Mouse (Mus musculus) midbrain, postnatal 0 days (tissue): ENCODE measurements around the gene Smad3. TPM values are rescaled to one million over a fixed set of nuclear protein-coding genes. Genes with fewer than 3 reads are reported as not detected.
A peak's percentile ranks its signal among the peaks of the same experiment; 100 is the strongest.

Experiments
- ATAC-seq: fragments of 200-750 bp; cut with Nextera tagmentation; 2 replicates; pipeline ENCODE4 v1.8.0; 2017; ENCODE audit warnings: moderate number of reproducible peaks, mild to moderate bottlenecking, moderate TSS enrichment, moderate library complexity; ENCODE audit not compliant: low FRiP score
- DNase-seq: peaks from one replicate; pipeline ENCODE4 v3.0.0-alpha.2; 2015; ENCODE audit warnings: low spot score
- H3K27ac ChIP-seq: fragments of 300-500 bp; sonication (generic); 2 replicates; pipeline ENCODE4 v1.5.1; 2014; ENCODE audit warnings: low read depth, mild to moderate bottlenecking, low read length, mixed read lengths
- H3K27me3 ChIP-seq: fragments of 300-500 bp; sonication (generic); 2 replicates; pipeline ENCODE4 v1.6.1; 2014; ENCODE audit warnings: low read length, control low read depth, mixed read lengths; ENCODE audit not compliant: insufficient read depth
- H3K36me3 ChIP-seq: fragments of 300-500 bp; sonication (generic); 2 replicates; pipeline ENCODE4 v1.6.1; 2014; ENCODE audit warnings: low read length, control low read depth, mixed read lengths; ENCODE audit not compliant: insufficient read depth
- H3K4me1 ChIP-seq: fragments of 300-500 bp; sonication (generic); 2 replicates; pipeline ENCODE4 v1.6.1; 2014; ENCODE audit warnings: mild to moderate bottlenecking, control low read depth, antibody characterized with exemption, low read length, mixed read lengths; ENCODE audit not compliant: insufficient read depth
- H3K4me2 ChIP-seq: fragments of 300-500 bp; sonication (generic); 2 replicates; pipeline ENCODE4 v1.6.1; 2014; ENCODE audit warnings: low read depth, mild to moderate bottlenecking, low read length, mixed read lengths; ENCODE audit not compliant: poor library complexity, severe bottlenecking
- H3K4me3 ChIP-seq: fragments of 300-500 bp; sonication (generic); 2 replicates; pipeline ENCODE4 v1.5.1; 2014; ENCODE audit warnings: low read depth, mild to moderate bottlenecking, low read length, moderate library complexity
- H3K9ac ChIP-seq: fragments of 300-500 bp; sonication (generic); replicated peaks from 2 replicates; pipeline ENCODE4 v1.6.1; 2014; ENCODE audit warnings: mild to moderate bottlenecking, low read length, moderate library complexity, mixed read lengths; ENCODE audit not compliant: poor library complexity, severe bottlenecking
- H3K9me3 ChIP-seq: fragments of 300-500 bp; sonication (generic); 2 replicates; pipeline ENCODE4 v1.6.1; 2016; ENCODE audit warnings: low read length, control low read depth
- CTCF ChIP-seq: IDR thresholded peaks from 2 replicates; pipeline ENCODE4 v1.5.1; 2016; ENCODE audit warnings: antibody characterized with exemption, mild to moderate bottlenecking
- WGBS: fragments of 180-500 bp; shearing (Covaris S2); extraction: QIAGEN DNeasy Blood & Tissue Kit; methylation state at CpG from one replicate; pipeline ENCODE4 v1.1.7; 2014; 5-methylcytosine and 5-hydroxymethylcytosine counted together
- polyA plus RNA-seq: library from polyadenylated mRNA; unstranded; fragments of >200 nt; fragmentation: Nextera tagmentation; extraction: Ambion mirVana; gene quantifications from 2 replicates; pipeline ENCODE4 v1.2.1, GENCODE M21; 2015
- total RNA-seq: library from RNA; depleted of rRNA; stranded (reverse); fragments of >200 nt; gene quantifications from 2 replicates; pipeline ENCODE4 v1.2.3, GENCODE M21; 2014

Gene Smad3
- total and polyA plus RNA-seq, 2 experiments from 2014 or later: 4.0 to 20.6 TPM

DNA sequence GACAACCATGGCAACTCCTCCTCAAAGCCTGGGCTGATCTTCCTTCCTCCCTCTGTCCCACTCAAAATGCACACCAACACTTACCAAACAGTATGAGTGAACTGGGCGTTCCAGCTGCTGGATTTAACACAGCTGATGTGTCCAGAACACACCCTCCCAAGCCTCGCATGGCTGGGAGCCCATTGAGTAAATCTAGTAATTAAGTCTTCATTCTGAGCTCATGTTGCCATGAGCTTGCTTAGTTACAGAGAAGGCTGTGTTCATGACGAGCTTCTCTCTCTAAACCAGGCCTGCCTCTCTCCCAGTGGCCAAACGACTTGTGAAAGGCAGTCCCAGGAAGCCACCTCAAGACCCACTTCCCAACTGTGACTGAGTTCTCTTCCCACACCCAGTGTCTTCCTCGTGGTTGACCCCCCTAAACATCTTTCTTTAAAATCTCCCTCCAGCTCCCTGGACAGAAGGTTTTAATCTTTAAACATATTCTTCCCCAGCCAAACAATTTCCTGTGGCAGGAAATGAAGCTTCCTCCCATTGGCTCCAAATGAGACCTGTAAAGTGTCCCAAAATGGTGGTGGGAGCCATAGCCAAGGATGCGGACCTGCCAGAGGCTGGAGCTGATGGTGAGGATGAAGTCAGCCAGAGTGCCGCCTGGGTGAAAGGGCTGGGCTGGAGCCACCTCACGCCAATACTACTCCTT lies 84.8 kb downstream of the Smad3 start:
- no peak for TF ChIP-seq CTCF
- Histone ChIP-seq H3K4me1 (no peaks in the 10 kb centered on the region; the same call in 1 of the 2 replicates), H3K27ac (no peak overlapping the region), H3K36me3 (no peaks in the 10 kb centered on the region), H3K4me3 (no peak overlapping the region), H3K27me3 (no peaks in the 10 kb centered on the region), H3K9me3 (no peaks in the 10 kb centered on the region), H3K4me2 (no peak overlapping the region), H3K9ac (no peak overlapping the region)
- no peak for ATAC-seq
- WGBS: 67% methylated on average over 8 of the region's 8 CpGs
- DNase-seq: no peak

DNA sequence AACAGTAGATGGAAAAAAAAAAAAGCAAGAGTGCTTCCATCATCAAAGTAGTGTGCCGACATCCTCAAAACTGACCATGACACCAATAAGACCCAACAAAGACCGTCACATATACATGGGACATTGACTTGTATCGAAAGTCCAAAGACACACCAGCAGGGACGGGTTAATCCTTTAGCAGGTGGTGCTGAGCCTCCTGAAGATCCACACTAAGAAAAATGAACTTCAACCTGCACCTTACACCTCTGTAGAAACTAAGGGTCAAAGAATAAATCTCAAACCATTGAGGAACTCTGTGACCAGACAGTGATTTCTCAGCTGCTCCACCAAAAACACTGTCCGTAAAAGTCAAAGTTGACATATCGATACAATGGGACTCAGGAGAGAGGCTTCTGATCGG lies 88.0 kb downstream of the Smad3 start:
- no peak for ATAC-seq
- Histone ChIP-seq H3K4me2 (no peak overlapping the region), H3K9ac (no peak overlapping the region), H3K4me1 (peaks cover 8% of the 10 kb centered on the region; the same call in 1 of the 2 replicates), H3K27me3 (no peaks in the 10 kb centered on the region), H3K27ac (no peak overlapping the region), H3K9me3 (no peaks in the 10 kb centered on the region), H3K4me3 (no peak overlapping the region), H3K36me3 (no peaks in the 10 kb centered on the region)
- no peak for DNase-seq
- WGBS: 95% methylated on average over 7 of the region's 7 CpGs
- TF ChIP-seq CTCF: no peak

DNA sequence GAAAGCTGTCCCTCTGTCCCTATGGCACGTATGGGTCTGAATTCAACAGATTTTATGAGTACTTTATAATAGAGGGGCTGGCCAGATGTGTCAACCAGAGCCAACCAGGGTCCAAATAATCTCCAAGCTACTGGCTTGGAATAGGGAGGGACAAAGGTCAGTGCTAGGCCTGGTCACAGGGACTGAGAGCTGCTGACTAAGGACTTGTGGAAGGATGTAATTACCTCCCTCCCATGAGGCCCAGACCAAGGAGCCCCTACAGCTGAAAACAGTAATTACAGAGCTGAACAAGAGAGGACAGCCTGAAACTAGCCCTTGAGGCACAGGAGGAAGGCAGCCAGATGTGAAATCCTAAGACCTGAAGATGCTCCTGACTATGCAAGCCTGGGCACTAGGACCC lies 89.2 kb downstream of the Smad3 start:
- Histone ChIP-seq H3K27ac (no peak overlapping the region), H3K9me3 (no peaks in the 10 kb centered on the region), H3K27me3 (no peaks in the 10 kb centered on the region), H3K36me3 (no peaks in the 10 kb centered on the region), H3K4me2 (no peak overlapping the region), H3K4me3 (no peak overlapping the region), H3K9ac (no peak overlapping the region), H3K4me1 (peaks cover 8% of the 10 kb centered on the region; the same call in 1 of the 2 replicates)
- DNase-seq (no peak), ATAC-seq (no peak)
- 78% methylated on average over 1 of the region's 1 CpGs for WGBS
- no peak for TF ChIP-seq CTCF

DNA sequence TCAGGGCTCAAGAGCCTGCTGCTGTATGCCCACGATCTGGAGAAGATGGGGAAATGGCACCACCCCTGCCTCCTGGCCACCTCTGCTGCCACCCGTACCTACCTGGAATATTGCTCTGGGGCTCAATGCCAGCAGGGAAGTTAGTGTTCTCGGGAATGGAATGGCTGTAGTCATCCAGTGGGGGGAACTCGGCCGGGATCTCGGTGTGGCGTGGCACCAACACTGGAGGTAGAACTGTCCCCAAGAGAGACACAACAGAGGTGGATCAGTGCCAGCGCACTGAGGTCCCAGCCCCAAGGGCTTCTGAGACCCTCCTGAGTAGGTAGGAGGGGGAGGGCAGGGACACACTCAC lies 90.4 kb downstream of the Smad3 start:
- TF ChIP-seq CTCF: no peak
- no peak overlapping the region for H3K27ac ChIP-seq
- peaks cover 8% of the 10 kb centered on the region; the same call in 1 of the 2 replicates for H3K4me1 ChIP-seq
- no peak overlapping the region for H3K9ac ChIP-seq
- H3K27me3 ChIP-seq: no peaks in the 10 kb centered on the region
- no peaks in the 10 kb centered on the region for H3K36me3 ChIP-seq
- WGBS: 88% methylated on average over 8 of the region's 8 CpGs
- no peak for ATAC-seq
- peak overlapping the region; percentile 6; the same call in 1 of the 2 replicates for H3K4me2 ChIP-seq
- DNase-seq: no peak
- H3K9me3 ChIP-seq: no peaks in the 10 kb centered on the region
- H3K4me3 ChIP-seq: no peak overlapping the region

- 67% methylated on average over 18 of the region's 18 CpGs for WGBS
- Histone ChIP-seq H3K9ac (no peak overlapping the region), H3K27me3 (no peaks in the 10 kb centered on the region), H3K4me2 (peak overlapping the region; percentile 6; the same call in 1 of the 2 replicates), H3K4me3 (no peak overlapping the region), H3K4me1 (peaks cover 8% of the 10 kb centered on the region; the same call in 1 of the 2 replicates), H3K36me3 (no peaks in the 10 kb centered on the region), H3K9me3 (no peaks in the 10 kb centered on the region), H3K27ac (no peak overlapping the region)
- no peak for ATAC-seq
- TF ChIP-seq CTCF: no peak
- peak; percentile 83 for DNase-seq
Observed at GRCm38 (mm10) chr9:63666612-63667372, 91.0 kb downstream of the Smad3 start.
